Mouse (Mus musculus) myocyte (in vitro differentiated cells): ENCODE data around the gene Rdh19.

Source experiments
- POLR2A ChIP-seq: IDR thresholded peaks from one replicate; pipeline ENCODE4 v1.6.1; 2011; ENCODE audit warnings: low read depth, mild to moderate bottlenecking, control low read depth, moderate library complexity; ENCODE audit not compliant: insufficient read length
- REST ChIP-seq: IDR thresholded peaks from one replicate; pipeline ENCODE4 v1.6.1; 2011; ENCODE audit warnings: mild to moderate bottlenecking, control low read depth, moderate library complexity; ENCODE audit not compliant: insufficient read depth, insufficient read length
- TCF12 ChIP-seq: IDR thresholded peaks from one replicate; pipeline ENCODE4 v1.6.1; 2011; ENCODE audit warnings: mild to moderate bottlenecking, control low read depth; ENCODE audit not compliant: poor library complexity, insufficient read depth, severe bottlenecking

GRCm38 (mm10) chr10:127886971-127887370, 37.2 kb downstream of the Rdh19 start:
- TF ChIP-seq REST, result no peak
- no peak for TF ChIP-seq TCF12
- no peak for TF ChIP-seq POLR2A
